Mouse (Mus musculus) intestine, embryonic 16.5 days (tissue): ENCODE measurements around the gene Gps1. TPM values are rescaled to one million over a fixed set of nuclear protein-coding genes. Genes with fewer than 3 reads are reported as not detected.
A peak's percentile ranks its signal among the peaks of the same experiment; 100 is the strongest.
"Not testable (repeated sequence)": the region's sequence is repeated elsewhere in the genome, so short reads cannot be mapped to it uniquely, and the experiment has no call there.

Source experiments
- ATAC-seq: fragments of 200-750 bp; cut with Nextera tagmentation; 2 replicates; pipeline ENCODE4 v1.8.0; 2017; ENCODE audit warnings: moderate TSS enrichment, moderate library complexity
- H3K27ac ChIP-seq: fragments of 300-500 bp; sonication (generic); 2 replicates; pipeline ENCODE4 v1.5.1; 2014; ENCODE audit warnings: mild to moderate bottlenecking, low read length
- H3K27me3 ChIP-seq: fragments of 300-500 bp; sonication (generic); replicated peaks from 2 replicates; pipeline ENCODE4 v1.6.1; 2014; ENCODE audit warnings: low read length, control low read depth, mixed read lengths; ENCODE audit not compliant: control insufficient read depth, insufficient read depth
- H3K36me3 ChIP-seq: fragments of 300-500 bp; sonication (generic); 2 replicates; pipeline ENCODE4 v1.6.1; 2014; ENCODE audit warnings: low read length, control low read depth; ENCODE audit not compliant: control insufficient read depth, insufficient read depth
- H3K4me1 ChIP-seq: fragments of 300-500 bp; sonication (generic); 2 replicates; pipeline ENCODE4 v1.6.1; 2014; ENCODE audit warnings: low read length, control low read depth, mixed read lengths; ENCODE audit not compliant: control insufficient read depth, insufficient read depth
- H3K4me2 ChIP-seq: fragments of 300-500 bp; sonication (generic); 2 replicates; pipeline ENCODE4 v1.6.1; 2014; ENCODE audit warnings: low read depth, low read length, control low read depth
- H3K4me3 ChIP-seq: fragments of 300-500 bp; sonication (generic); 2 replicates; pipeline ENCODE4 v1.5.1; 2014; ENCODE audit warnings: mild to moderate bottlenecking, low read length
- H3K9ac ChIP-seq: fragments of 300-500 bp; sonication (generic); 2 replicates; pipeline ENCODE4 v1.6.1; 2014; ENCODE audit warnings: low read depth, low read length
- H3K9me3 ChIP-seq: fragments of 300-500 bp; sonication (generic); 2 replicates; pipeline ENCODE4 v1.6.1; 2016; ENCODE audit warnings: low read length, control low read depth; ENCODE audit not compliant: control insufficient read depth
- WGBS: fragments of 180-500 bp; shearing (Covaris S2); extraction: QIAGEN DNeasy Blood & Tissue Kit; methylation state at CpG from one replicate; pipeline ENCODE4 v1.1.7; 2014; 5-methylcytosine and 5-hydroxymethylcytosine counted together
- polyA plus RNA-seq: library from polyadenylated mRNA; unstranded; fragments of >200 nt; fragmentation: Nextera tagmentation; extraction: Ambion mirVana; gene quantifications from 2 replicates; pipeline ENCODE4 v1.2.1, GENCODE M21; 2015

Gps1 gene
- polyA plus RNA-seq, 1 experiment from 2014 or later = 179 TPM

DNA sequence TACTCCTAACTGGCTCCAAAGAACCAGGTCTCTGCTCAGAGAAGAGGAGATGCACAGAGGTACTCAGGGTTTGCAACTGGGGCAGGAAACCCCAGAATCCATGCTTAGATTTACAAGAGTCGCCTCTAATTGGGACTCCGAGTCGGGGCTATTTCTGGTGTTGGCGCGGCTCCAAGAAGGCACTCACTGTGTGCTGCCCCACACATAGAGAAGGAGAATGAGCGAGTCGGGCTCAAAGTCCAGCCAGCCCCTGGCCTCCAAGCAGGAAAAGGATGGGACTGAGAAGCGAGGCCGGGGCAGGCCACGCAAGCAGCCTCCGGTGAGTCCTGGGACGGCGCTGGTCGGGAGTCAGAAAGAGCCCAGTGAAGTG, 21.4 kb upstream of the Gps1 start, which contains the start of gene Hmga1b:
TSS of gene Hmga1b (plus strand) at position 123 of the 370 bp plus-strand sequence.
- not testable (repeated sequence) for H3K4me1 ChIP-seq, H3K36me3 ChIP-seq, H3K27me3 ChIP-seq, H3K4me3 ChIP-seq
- Histone ChIP-seq H3K4me2 (peak within 1 kb of the TSS; percentile 21), H3K9ac (peak within 1 kb of the TSS; percentile 54), H3K27ac (peak within 1 kb of the TSS; percentile 97), H3K9me3 (peaks cover 13% of the 10 kb centered on the region)
- peak; percentile 88 for ATAC-seq
- WGBS = 10% methylated on average over 14 of the region's 14 CpGs

DNA sequence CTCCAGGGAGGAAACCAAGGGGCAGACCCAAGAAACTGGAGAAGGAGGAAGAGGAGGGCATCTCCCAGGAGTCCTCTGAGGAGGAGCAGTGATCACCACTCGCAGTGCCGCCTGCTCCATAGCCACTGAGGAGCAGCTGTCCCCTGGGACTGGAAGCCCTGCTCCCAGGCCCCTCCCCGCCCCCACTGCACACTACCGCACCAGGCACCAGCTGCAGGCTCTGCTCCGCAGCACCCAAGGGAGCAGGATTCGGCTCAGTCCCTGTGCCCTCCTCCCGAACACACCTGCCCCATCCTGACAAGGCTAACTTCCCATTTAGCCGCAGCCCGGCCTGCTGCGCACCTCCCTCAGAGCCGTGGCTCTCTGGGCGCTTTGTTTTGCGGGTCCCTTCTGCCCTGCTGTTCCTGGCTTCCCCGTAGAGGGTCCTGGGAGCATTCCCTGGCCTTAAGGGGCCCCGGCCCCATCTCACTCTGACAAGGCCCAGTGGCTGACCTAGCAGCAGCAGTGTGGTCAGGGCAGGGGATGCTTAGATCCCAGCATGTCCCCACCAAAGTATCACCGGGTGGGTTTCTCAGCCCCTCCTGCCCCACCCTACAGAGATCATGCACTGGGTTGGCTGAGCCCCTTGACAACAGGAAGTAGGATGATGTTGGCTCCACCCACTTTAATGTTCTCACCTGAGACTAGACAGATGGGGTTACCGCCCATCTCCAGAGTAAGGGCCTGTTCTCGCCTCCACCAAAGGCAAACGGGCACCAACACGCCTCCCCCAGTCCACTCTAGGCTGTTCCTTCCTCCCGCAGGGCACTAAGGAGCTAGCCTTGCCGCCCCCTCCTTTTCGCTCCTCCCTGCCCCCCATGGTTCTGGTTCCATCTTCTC, 20.7 kb upstream of the Gps1 start:
- H3K4me1 ChIP-seq, H3K36me3 ChIP-seq, H3K9me3 ChIP-seq, H3K4me3 ChIP-seq, H3K27me3 ChIP-seq: not testable (repeated sequence)
- WGBS = 24% methylated on average over 5 of the region's 23 CpGs
- peak; percentile 62 for ATAC-seq
- Histone ChIP-seq H3K9ac (peak overlapping the region; percentile 45; the same call in 1 of the 2 replicates), H3K27ac (peak overlapping the region; percentile 97), H3K4me2 (peak overlapping the region; percentile 21)

DNA sequence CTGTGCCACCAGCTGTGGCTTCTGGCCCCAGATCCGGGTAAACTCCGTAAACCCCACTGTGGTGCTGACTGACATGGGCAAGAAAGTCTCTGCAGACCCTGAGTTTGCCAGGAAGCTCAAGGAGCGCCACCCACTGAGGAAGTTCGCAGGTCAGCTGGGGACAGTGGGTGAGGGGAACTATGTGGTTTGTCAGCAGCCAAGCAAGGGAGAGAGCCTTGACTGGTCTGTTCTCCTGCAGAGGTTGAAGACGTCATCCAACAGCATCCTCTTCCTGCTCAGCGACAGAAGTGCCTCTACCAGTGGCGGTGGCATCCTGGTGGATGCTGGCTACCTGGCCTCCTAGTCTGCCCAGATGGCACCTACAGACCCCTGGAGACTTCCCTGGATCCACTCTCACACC, 17.0 kb upstream of the Gps1 start:
- ATAC-seq, H3K9ac ChIP-seq, H3K4me3 ChIP-seq, H3K27ac ChIP-seq, H3K9me3 ChIP-seq, H3K27me3 ChIP-seq, H3K4me2 ChIP-seq, H3K36me3 ChIP-seq, H3K4me1 ChIP-seq: not testable (repeated sequence)
- 75% methylated on average over 4 of the region's 7 CpGs for WGBS

DNA sequence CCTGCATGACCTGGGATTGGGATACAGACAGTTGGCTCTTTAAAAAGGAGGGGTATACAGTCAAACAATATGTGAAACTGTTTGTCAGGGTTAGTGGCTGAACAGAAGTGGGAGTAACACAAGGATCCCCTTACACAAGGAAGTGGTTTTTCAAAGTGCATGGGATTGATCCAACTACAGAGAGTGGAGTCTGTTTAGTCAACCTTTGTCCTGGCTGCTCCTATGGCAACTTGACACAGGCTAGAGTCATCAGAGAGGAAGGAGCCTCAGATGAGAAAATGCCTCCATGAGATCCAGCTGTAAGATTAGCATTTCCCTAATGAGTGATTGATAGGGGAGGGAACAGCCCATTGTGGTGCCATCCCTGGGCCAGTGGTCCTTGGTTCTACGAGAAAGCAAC, 15.9 kb upstream of the Gps1 start:
- no peak overlapping the region for H3K4me2 ChIP-seq
- no peaks in the 10 kb centered on the region for H3K36me3 ChIP-seq
- H3K4me1 ChIP-seq = peaks cover 2% of the 10 kb centered on the region; the same call in 1 of the 2 replicates
- no peak overlapping the region for H3K4me3 ChIP-seq
- H3K9ac ChIP-seq = no peak overlapping the region
- H3K27ac ChIP-seq = peak overlapping the region; percentile 46
- H3K27me3 ChIP-seq = no peaks in the 10 kb centered on the region
- 79% methylated on average over 1 of the region's 1 CpGs for WGBS
- H3K9me3 ChIP-seq = no peaks in the 10 kb centered on the region
- ATAC-seq = peak; percentile 87

DNA sequence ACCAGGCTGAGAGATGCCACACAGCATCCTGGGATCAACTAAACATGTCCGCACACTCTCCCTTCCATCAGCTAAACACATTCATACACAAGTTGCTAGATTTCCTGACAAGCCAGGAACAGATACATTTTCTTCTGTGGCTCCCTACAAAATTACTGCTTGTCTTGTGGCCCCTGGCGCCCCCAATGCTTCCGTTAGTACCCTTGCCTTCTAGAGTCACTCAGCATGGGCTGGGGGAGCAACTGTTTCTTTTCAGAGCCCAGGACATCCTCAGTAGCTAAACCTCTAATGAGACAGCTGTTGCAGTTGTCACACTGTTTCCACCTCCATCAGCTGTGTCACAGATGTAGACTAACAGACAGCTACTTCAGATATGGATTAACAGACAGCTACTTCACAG, 11.3 kb upstream of the Gps1 start:
- WGBS = 84% methylated on average over 3 of the region's 3 CpGs
- Histone ChIP-seq H3K27ac (no peak overlapping the region), H3K9ac (no peak overlapping the region), H3K36me3 (no peaks in the 10 kb centered on the region), H3K9me3 (no peaks in the 10 kb centered on the region), H3K4me1 (peaks cover 5% of the 10 kb centered on the region; the same call in 1 of the 2 replicates), H3K4me3 (no peak overlapping the region), H3K27me3 (no peaks in the 10 kb centered on the region), H3K4me2 (no peak overlapping the region)
- ATAC-seq = no peak

DNA sequence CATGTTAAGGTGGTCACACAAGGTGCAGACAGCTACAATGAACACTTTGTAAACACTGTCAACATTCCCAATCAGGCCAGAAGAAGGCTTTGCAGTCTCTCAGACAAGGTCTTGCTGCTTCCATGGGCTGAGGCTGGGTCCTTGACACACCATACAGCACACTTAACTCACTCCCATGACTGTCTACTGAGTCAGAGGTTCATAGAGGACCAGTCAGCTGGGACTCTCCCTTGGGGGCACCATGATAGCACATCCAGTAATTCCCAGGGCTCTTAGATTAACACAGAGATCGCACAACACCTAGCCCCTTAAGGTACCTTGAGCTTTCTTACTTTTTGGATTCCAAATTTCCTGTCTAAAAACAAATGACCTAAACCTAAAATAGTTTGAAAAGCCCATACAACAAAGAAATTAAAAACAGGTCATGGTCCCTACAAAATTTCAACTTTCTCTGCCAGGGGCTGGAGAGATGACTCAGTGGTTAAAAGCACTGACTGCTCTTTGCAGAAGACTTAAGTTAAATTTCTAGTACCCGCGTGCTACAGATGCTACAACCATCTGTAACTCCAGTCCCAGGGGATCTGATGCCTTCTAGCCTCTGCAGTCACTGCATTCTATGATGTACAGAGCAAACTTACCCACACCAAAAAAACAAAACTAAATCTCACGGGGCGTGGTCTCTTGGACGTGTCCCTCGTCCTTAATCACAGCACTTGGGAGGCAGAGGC, 10.4 kb upstream of the Gps1 start:
- Histone ChIP-seq H3K4me3 (no peak overlapping the region), H3K36me3 (no peaks in the 10 kb centered on the region), H3K4me1 (0 out of 2 replicates have a peak, but pooled peaks cover 3% of the 10 kb centered on the region), H3K9ac (no peak overlapping the region), H3K27ac (no peak overlapping the region), H3K9me3 (no peaks in the 10 kb centered on the region), H3K4me2 (no peak overlapping the region), H3K27me3 (no peaks in the 10 kb centered on the region)
- ATAC-seq = no peak
- WGBS = 86% methylated on average over 7 of the region's 7 CpGs

DNA sequence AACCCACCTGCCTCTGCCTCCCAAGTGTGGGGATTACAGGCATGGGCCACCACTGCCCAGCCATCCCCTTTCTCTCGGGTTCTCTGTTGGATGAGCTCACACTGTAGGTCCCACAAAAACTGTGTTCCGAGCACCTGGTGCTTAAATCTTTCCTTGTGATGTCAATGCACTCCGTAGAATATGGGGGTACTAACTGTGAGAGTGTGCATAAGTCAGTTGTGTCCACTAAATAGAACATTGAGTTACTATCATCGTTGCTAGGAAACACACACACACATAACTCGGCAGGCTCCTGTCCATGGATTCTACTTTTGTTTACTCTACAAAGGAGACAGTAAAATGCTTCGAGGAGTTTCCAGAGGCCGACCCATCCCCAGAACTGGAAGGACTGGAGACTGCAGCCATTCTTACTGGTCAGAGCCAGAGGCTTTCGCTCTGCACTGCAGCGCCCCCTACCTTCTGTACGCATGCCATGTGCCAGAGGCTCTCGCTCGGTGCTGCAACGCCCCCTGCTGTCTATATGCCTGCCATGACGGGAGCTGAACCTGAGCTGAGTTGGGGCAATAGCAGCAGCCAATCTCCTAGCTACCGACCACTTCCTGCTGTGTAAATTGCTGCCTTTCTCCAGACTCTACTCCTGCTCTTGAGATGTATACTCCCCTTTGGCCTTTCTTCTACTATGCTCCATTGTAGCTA, 8.2 kb upstream of the Gps1 start:
- no peaks in the 10 kb centered on the region for H3K9me3 ChIP-seq

DNA sequence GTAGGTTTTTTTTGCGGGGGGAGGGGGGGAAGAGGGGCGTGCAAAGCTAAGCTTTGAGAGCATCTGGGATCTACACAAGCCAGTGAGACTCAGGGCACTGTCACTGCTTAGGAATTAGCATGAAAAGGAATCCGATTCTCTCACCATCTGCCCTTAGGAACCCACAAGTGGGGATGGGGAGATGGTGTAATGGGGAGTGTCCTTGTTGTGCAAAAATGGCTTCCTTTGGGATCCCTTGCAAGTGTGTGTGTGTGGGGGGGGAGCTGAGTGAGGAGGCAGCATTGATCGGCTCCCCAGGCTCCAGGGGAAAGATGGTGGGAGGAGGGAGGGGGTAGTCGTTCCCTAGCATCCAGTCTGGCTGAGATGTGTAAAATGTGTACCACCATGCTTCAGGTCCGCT, 6.9 kb upstream of the Gps1 start:
- Histone ChIP-seq H3K27ac (no peak overlapping the region), H3K4me3 (no peak overlapping the region), H3K4me2 (no peak overlapping the region), H3K9ac (no peak overlapping the region), H3K9me3 (no peaks in the 10 kb centered on the region), H3K4me1 (0 out of 2 replicates have a peak, but pooled peaks cover 3% of the 10 kb centered on the region), H3K27me3 (no peaks in the 10 kb centered on the region), H3K36me3 (no peaks in the 10 kb centered on the region)
- 31% methylated on average over 6 of the region's 6 CpGs for WGBS
- no peak for ATAC-seq

More for the DNA sequence above, 8.2 kb upstream of the Gps1 start:
- no peaks in the 10 kb centered on the region for H3K36me3 ChIP-seq
- no peaks in the 10 kb centered on the region for H3K27me3 ChIP-seq
- no peak overlapping the region for H3K4me2 ChIP-seq
- H3K27ac ChIP-seq = no peak overlapping the region
- no peak overlapping the region for H3K9ac ChIP-seq
- peak; percentile 87 for ATAC-seq
- 23% methylated on average over 15 of the region's 15 CpGs for WGBS
- 0 out of 2 replicates have a peak, but pooled peaks cover 3% of the 10 kb centered on the region for H3K4me1 ChIP-seq
- H3K4me3 ChIP-seq = no peak overlapping the region

DNA sequence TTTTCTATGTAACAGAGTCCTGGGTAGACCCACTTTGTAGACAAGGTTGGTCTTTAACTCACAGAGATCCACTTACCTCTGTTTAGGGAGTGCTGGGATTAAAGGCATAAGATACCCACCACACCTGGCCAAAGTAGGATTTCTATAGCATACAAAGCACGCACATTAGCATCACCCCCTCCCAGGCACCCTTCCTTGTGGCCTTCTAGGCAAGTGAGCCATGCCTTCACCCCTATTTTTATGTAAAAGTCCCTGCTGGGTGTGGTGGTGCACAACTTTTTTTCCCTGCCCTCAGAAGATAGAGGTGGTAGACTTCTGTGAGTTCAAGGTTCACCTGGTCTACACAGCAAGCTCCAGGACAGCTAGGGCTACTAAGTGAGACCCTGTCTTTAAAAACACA, 4.2 kb upstream of the Gps1 start:
- Histone ChIP-seq H3K27ac (no peak overlapping the region), H3K36me3 (no peaks in the 10 kb centered on the region), H3K27me3 (no peaks in the 10 kb centered on the region), H3K9ac (no peak overlapping the region), H3K4me2 (no peak overlapping the region), H3K9me3 (no peaks in the 10 kb centered on the region), H3K4me1 (peaks cover 14% of the 10 kb centered on the region), H3K4me3 (no peak overlapping the region)
- 88% methylated on average over 1 of the region's 1 CpGs for WGBS
- ATAC-seq = no peak
